Mouse (Mus musculus): ENCODE data around the gene Tmem179.

Tmem179 gene

DNA sequence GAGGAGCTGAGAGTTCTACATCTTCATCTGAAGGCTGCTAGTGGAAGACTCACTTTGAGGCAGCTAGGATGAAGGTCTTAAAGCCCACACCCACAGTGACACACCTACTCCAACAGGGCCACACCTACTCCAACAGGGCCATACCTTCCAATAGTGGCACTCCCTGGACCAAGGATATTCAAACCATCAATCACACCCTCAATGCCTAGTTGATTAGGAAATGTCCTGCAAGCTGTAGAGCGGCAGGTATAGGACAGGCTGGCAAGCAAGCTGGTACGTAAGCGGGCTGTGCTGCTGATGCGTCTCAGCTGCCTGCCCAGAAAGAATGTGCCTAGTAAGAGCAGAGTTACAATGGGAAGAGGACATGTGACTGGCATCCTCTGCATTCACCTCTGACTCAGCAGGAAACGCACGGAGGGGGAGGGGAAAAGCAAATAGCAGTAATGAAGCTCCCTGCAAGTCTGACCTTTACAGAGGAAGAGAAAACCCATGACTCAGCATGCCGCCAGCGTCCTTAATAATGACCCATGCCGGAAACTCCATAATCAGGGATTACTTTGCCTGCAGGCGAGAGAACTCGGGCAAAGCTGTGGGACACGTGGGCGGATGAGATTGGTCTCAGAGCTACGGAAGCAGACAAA, at the start of gene Tmem179:
Gene Tmem179, minus strand, starts transcription at position 51 of the 641 bp plus-strand sequence.
- peak; percentile 14 for DNase-seq (ENCODE audit: low spot score)

DNA sequence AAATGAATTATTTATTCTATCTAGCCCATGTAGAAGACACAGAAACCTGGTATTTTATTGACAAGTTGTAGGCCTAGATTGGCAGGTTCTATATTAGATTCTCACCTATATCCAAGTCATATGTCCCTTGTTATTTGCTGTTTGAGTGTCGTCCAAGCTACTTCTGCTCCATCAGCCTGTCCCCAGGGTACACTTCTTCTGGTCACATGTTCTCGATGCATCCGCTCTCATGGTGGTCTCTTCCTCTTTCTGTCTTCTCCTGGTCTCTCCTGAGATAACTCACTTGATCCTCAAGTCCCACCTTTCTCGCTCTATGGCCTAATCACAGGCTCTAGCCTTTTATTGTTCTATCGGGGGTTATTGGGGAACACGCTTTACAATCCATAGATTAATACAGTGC, 46.5 kb upstream of the Tmem179 start:
- DNase-seq (ENCODE audit: low spot score): no peak

DNA sequence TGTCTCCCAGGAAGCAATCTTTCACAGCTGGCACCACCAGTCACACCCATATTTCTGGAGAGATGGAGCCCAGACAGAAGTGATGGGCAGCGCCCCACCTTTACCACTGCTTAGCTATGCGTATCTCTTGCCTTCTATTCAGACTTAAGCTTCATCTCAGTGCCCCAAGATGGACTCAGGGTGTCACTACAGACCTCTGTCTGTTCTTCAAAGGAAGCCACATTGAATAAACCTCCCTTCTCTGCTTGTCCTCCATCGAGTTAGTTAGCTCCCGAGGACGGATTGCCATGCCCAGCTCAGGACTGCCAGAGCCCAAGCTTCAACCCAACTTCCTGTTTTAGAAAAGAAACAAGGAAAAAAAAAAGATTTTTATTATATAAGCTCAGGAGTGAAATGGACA, 45.9 kb upstream of the Tmem179 start:
- no peak for DNase-seq (ENCODE audit: low spot score)

DNA sequence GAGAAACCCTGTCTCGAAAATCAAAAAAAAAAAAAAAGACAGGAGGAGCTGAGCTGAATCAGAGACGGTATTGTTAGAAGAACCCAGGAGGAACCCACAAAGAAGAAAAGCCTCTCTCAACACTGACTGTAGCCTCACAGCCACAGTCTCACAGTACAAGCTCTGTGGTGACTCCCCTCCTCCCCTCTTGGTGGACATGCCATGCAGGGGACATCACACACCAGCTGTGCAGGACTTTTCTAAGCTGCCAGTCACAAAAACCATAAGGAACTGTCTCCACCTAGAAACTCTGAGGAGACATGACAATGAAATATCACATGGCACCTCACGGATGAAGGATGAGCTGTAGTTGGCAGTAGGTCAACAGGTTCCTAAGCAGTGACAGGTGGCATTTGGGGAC, 44.6 kb upstream of the Tmem179 start:
- no peak for DNase-seq (ENCODE audit: low spot score)

DNA sequence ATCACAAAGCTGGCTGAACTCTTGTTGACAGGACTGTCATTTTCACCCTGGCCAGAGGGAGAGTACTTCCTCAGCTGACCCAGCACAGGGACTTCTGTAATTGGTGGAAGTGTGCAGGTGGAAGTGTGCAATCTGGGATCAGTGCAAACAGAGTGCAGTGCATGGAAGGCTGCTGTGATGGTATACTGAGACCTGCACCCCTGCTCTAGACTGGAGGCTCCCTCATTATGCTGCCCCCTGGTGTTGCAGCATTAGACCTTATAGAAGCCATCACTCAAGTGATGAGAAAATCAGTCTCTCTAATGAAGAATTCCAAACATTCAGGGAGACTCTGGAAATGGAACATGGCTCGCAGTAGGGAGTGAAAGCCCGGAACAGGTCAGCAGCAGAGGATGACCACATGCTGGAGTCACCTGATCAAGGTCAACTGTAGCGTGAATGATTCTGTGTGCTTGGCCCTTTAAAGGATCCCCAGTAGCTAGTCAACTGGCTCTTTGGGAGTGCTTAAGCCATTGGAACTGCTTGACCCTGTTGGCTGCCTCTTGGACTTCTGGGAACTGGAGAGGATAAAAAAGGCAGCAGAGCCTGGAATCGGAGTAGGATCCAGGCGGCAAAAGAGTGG, 43.7 kb upstream of the Tmem179 start:
- DNase-seq (ENCODE audit: low spot score): no peak

DNA sequence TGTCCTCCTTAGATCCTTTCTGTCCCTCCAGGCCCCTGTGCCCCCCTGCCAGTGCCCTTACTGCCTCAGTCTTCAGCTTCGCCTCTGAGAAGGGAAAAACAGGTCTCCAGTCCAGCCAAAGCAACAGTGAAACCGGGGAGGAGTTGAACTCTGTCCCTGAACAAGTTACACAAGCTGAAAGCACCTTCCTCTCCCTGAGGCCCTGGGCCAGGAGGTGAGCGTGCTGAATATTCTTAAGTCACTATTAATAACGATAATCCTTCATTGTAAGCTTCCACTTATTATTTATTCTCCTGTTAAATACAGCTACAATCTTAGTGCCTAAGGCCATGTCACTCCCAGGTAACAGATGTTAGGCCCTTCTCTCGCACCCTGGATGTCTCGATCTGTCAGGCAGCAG, 43.1 kb upstream of the Tmem179 start:
- DNase-seq (ENCODE audit: low spot score): no peak

DNA sequence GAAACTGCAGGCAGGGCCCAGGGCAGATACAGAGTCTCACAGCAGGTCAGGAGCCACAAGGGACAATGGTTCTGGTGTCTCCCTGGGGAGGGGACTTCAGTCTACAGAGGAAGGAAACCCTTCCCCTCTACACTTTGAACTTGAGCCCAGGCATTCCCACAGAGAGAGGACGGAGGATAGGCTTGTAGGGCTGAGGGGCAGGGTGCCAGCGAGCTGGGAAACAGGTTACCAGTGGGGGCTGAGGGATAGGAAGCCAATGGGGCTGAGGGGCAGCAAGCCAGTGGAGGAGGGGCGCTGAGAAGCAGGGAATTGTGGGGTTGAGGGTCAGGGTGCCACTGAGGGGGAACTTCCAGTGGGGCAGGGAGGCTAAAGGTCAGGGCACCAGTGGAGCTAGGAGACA, 42.7 kb upstream of the Tmem179 start:
- no peak for DNase-seq (ENCODE audit: low spot score)

DNA sequence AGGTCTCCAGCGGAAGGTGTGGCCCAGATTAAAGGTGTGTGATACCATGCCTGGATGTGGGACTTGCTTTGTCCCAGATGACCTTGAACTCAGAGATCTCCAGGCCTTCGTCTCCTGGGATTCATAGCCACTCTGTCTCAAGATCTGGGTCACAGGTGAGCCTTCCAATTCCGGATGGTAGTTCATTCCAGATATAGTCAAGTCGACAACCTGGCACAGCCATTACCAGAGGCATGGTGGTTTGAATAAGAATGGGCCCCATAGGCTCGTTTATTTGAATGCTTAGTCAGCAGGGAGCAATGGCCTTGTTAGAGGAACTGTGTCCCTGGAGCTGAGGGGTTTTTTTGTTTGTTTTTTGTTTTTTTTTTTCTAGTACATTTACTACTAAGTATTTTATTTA, 40.7 kb upstream of the Tmem179 start:
- DNase-seq (ENCODE audit: low spot score): no peak

DNA sequence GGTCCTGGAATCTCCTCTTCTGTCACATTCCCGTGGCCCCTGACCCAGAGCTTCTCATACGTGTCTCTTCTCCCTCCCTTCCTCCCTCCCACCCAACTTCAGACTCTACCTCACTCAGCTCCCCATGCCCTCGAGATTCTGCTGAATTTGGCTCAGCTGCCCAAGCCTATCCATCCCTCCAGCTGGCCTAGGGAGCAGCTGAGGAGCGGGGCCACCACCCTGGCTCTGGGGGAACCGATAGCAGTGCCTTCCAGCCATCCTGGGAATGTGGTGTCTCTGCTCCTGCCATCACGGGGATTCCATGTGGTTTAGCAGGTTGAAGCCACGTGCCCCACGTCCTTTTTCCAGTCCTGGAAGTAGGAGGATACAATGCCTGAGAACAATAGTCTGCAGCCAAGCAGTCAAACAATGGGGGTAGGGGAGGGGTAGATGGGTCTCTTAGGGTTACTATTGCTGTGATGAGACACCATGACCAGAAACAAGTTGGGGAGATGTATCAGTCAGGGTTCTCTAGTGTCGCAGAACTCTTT, 40.0 kb upstream of the Tmem179 start:
- DNase-seq (ENCODE audit: low spot score): no peak

DNA sequence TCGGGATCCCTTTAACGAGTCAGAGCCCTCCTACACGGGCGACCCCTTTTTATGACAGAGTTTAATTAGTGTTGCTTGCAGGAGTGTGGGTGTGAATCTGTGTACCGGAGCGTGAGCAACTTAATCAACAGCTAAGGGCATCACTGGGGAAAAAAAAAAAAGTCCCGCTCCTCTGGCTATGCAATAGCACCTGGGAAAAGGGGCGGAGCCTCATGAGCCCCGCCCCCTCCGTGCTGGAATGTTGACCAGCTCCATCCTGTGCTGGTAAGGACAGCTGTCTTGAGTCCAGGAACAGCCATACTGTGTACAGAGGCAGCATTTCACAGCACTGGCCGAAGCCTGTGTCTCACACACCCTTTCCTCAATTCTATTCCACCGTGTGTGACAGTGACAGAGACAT, 38.4 kb upstream of the Tmem179 start:
- no peak for DNase-seq (ENCODE audit: low spot score)

DNA sequence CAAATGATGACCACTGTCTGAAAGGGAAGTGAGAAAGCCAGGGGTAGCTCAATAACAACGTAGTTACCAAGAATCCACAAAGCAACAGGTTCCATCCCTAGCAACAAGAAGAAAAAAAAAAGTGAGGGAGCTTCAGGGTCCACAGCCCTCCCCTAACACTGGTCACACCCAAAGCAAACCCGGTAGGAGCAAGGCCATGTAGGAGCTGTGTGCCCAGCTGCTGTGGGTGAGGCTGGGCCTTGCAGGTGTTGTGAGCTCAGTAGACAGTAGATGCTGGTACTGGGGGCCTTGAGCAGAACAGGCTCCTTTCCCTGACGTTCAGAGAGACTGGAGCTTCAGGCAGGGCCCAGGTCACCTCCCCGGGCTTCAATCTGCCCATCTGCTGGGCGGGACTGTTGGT, 36.0 kb upstream of the Tmem179 start:
- no peak for DNase-seq (ENCODE audit: low spot score)

DNA sequence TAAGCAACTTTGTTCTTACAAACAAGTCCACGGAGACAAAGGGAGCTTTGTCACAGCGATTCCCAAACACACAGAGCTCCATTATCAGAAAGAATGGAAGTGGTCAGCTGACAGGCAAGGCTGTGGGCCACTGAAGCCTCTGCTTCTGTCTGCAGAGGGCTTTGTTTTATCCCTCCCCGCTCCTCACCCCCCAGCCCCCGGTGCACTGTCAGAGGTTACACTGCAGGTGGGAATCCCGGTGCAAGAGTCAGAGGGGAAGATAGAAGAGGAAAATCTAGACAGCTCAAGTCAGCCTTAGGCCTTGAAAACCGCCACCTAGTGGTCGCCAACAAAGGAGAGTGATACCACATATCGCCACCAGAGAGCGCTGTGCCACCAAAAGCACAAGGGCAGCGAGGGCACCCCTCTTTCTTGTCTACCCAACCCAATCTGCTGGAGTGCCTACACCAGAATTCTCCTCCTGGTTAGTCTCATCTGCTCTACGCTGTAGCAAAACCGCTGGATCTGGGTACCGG, 35.4 kb upstream of the Tmem179 start:
- peak; percentile 80 for DNase-seq (ENCODE audit: low spot score)

DNA sequence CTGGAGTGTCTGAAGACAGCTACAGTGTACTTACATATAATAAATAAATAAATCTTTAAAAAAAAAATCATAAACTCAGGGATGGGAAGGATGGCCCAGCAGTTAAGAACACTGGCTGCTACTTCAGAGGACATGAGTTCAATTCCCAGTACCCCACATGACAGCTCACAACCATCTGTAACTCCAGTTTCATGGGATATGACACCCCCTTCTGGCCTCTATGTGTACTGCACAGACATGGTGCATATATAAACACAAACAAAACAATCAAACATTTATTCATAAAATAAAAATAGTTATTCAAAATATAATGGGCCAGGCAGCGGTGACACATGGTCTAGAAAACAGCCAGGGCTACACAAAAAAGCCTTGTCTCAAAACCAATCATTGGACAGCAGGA, 32.7 kb upstream of the Tmem179 start:
- DNase-seq (ENCODE audit: low spot score): no peak

DNA sequence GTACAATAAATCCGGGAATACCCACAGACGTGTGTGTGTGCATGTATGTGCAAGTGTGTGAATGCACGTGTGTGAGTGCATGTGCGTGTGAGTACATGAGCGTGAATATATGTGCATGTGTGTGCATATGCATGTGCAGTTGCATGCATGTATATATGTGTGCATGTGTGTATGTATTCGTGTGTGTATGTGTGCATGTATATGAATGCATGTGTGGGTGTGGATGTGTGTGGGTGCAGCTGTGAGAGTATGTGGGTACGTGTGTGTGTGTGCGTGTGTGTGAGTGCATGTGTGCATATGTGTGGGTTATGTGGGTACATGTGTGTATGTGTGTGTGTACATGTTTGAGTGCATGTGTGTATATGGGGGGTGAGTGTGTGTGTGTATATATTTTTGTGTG, 29.6 kb upstream of the Tmem179 start:
- DNase-seq (ENCODE audit: low spot score): no peak

DNA sequence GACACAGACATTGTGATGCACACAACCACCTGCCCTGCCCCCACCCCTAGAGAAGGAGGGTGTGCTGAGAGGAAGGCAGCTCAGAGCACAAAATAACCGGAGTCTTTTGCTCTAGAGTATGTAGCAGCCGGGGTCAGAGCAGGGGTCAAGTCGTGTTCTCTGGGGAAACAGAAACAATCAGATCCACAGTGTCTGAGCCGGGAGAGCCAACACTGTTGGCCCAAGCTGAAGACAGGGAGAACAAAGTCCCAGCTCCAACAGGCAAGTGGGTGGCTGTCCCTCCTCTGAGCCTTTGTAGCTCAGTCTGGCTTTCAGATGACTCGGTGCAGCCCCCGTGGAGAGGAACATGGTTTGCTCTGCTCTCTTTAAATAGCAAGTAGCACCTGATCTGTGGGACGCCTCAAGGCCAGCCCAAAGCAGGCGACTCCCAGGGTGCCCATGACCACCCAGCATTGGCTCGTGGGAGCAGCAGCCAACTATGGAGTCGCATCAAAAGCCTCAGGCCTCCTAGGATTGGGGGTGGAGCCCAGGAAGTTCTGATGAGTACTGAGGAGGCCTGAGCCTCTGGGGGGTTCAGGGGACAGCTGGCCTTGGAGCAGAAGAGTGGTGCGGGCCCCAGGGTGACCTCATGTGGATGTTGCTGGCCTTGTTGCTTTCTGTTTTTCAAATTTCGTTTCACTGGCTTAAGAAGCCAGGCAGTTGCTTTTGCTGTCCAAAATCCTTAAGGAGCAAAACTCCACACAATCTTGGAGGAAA, 28.6 kb upstream of the Tmem179 start:
- no peak for DNase-seq (ENCODE audit: low spot score)

DNA sequence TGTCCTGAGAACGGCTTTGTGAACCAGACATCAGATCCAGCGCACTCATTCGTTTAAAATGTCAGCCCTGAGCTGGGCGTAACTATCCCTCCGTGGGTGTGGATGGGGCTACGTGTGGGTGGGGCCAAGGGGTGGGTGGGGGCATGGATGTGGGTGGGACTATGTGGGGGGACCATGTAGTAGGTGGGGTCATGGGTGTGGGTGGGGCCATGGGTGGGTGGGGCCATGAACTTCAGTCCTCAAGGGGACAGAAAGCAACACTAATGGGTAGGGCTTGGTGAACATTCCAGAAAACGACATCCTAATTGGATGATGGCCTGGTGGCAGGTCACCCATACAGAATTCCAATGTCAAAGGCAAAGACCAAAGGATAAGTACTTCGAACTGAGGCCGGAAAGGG, 27.4 kb upstream of the Tmem179 start:
- DNase-seq (ENCODE audit: low spot score): no peak

DNA sequence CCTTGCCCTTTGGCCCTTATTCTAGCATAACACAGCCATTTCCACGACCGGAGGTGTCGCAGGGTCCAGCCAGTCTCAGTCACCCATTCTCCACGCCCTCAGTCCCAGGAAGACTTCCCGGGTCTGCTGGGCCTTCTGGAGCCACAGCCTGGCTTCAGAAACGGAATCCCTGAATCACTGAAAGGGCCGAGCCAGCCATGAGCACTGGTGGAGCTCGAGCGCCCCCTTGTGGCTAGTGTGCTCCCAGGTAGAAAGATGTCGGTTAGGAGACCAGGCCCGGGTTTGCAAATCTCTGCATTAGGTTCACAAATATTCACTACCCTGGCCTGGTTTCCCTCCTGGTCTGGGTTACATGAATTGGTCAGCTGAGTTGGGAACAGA, 26.4 kb upstream of the Tmem179 start:
- peak; percentile 80 for DNase-seq (ENCODE audit: low spot score)

DNA sequence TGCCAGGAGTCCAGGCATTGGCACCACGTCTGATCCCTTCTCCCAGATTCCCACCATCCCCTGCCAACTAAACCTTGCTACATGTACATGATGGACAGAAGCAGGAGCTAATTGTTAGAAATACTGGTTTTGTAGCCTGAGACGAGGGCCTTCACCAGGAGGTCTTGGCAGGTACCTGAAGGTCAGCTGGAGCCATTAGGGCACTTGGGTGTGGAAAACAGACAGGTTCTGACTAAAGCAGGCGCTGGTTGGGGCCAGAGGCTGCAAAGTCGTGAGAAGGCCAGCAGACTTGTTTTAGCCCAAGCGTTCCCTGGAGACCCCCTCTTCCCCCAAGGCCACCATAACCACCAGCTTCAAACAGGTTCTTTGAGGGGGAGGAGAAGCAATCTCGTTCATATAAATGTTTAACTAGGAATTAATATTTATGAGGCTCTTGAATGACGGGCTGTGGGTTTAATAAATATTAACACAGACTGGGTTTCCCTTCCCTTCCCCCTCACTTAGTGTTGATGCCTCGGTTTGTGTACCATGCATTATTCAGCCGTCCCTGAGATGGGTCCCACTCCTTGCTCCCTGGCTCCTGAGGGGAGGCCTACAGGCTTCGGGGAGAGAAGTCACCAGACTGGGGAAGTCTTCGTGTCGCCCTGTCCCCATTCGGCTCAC, 25.8 kb upstream of the Tmem179 start:
- no peak for DNase-seq (ENCODE audit: low spot score)

DNA sequence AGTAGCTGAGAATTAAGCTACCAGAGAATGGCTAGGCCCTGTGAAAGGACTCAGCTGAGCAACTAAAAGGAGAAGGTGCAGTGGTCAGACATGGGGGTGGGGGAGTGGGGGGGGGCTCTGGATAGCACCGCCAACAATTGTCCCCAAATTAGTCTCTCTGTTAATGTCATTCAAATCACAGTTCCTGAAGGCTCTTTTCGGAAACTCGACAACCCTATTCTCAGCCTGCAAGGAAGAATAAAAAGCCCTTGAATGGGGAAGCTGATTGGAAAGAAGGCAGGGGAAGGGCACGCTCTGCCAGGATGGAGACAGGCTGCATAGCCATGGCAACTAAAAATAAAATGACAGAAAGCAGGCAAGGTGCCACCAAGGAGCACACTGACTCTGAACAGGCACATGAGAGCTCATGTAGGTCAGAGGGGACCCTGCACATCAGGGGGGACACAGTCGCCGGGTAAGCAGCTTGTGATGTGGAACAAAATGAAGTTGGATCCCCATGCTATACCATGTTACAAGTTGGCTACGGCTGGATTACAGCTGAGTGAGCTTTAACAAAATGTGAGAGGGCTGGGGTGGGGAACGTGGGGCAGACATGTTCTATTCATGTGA, 25.0 kb upstream of the Tmem179 start:
- no peak for DNase-seq (ENCODE audit: low spot score)

DNA sequence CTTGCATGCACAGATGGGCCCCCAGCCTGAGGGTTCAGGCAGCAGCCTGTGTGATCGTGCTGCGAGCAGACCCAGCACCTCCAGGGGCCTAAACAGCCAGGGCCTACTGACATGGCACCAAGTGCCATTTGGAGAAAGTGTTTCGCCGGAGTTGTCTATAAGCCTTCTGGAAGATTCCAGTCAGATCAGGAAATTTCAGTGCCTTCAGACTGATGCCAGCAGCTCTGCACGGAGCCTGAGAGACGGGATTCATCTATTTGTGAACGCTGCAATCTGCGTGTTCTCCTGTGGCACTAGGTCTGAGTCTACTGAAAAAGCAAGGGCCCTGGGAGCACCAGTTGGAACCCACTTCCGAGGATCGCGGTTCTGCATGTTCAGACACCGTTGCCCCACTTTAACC, 23.8 kb upstream of the Tmem179 start:
- no peak for DNase-seq (ENCODE audit: low spot score)

DNA sequence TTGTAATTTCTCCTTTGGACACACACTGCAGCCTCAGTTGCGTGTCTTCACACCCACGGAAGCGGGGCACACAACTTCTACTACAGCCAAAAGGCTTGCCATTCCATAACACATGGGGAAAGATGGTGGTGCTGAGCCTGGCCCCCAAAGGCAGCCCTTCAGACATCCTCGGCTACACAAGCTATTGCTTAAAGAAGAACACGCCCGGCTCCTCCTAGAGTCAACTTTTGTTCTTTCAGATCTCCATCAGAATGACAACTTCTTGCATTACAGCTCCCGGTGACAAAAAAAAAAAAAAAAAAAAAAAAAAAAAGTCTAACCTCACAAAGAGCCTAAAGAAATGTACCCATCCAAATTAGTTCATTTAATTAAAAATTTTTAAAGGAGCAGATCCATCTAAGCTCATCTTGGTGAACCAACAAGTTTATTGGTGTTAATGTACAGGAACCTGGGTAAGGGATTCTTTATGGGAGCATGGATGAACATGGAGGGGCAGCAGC, 23.0 kb upstream of the Tmem179 start:
- DNase-seq (ENCODE audit: low spot score): no peak

DNA sequence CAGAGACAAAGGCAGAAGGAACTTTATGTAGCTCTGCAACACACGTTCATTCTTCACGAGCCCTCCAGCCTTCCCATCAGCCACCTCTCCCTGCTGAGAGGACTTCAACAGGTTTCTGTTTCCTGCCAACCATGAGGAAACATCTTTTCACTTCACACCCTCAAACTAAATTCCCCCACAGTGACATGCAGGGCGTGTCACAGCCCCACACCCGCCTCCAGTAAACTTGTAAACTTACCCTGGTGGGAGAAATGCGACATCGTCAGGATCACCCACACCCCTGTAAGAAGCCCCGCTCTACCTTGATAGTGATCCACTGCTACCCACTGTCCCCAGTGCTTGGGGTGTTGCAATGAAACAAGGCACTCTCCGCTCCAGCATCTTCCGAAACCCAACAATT, 21.8 kb upstream of the Tmem179 start:
- DNase-seq (ENCODE audit: low spot score): no peak

All from lung, postnatal 25 days (tissue).